Mouse (Mus musculus): ENCODE measurements around the gene Pip5k1b. TPM values are rescaled to one million over a fixed set of nuclear protein-coding genes. Genes with fewer than 3 reads are reported as not detected.

Pip5k1b gene
- polyA plus RNA-seq, 1 experiment from 2014 or later: 2.6 TPM

DNA sequence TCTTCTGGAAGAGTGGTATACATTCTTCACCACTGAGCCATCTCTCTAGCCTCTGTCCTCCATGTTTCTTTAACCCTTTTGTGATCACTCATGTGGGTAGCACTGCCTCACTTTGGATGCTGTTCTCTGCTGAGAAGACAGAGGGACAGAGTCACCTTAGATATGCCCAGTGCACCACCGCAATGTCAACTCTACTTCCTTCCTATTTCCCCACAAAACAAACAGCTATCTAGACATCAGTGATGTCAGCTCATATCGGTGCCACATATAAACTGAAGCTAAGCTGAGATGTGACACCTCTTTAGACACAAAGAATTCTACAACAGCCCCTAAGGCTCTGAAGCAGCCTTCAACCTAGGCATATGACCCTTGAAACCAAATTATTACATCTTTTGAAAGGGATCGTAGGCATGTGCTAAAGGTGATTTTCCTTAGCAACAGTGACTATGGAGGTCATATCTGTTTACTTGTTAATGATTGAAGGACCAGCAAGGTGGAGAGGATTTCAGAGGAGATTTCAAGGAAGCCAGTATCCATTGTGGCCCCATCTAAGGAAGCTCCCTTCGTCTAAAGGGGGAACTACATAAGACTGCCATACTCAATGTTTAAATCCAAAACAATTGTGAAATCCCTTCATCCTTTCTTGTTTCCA is 26.6 kb downstream of the Pip5k1b start:
- Histone ChIP-seq H3K9ac (ENCODE audit: low read depth, low read length) (no peak overlapping the region), H3K4me2 (ENCODE audit: low read length) (no peak overlapping the region), H3K36me3 (ENCODE audit: insufficient read depth, low read length) (no peaks in the 10 kb centered on the region), H3K4me1 (replicated peaks; ENCODE audit: insufficient read depth, low read length) (no peaks in the 10 kb centered on the region), H3K27me3 (ENCODE audit: insufficient read depth, low read length) (no peaks in the 10 kb centered on the region), H3K9me3 (replicated peaks; ENCODE audit: low read length) (no peaks in the 10 kb centered on the region), H3K27ac (no peak overlapping the region), H3K4me3 (replicated peaks; ENCODE audit: low read depth, low read length) (no peak overlapping the region)
- TF ChIP-seq CTCF (IDR thresholded peaks at IDR 0.05; ENCODE audit: low read depth): no peak
- DNase-seq (ENCODE audit: low spot score) (no peak), ATAC-seq (replicated peaks; ENCODE audit: low FRiP score, low read depth) (no peak)
- WGBS: 72% methylated on average over 4 of the region's 4 CpGs

DNA sequence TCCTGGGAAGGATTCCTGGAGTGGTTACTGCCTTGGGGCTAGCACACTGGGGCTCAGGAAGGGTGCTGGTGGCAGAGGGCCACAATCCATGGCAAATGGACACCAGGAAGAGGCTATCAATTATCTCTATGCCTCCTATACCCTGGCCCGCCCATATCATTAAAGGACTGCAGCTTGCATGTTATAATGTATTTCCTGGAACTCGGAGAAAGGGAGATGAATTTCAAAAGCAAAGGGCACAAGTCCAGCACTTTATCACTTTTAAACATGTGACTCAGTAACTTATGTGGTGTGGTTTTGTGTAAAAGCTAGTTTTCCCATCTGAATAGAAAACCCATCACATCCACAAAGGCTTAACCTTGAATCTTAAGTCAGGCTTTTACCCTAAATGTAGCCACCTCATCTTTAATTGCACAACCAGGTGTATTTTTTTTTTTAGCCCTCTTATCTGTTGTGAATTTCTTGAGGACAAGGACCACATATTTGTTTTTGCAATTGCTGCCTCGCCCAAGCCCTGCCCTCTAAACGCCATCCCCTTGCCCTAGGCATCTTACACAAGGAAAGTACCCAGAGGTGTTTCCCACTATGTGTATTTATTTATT is 27.4 kb downstream of the Pip5k1b start:
- H3K4me3 ChIP-seq (replicated peaks; ENCODE audit: low read depth, low read length): no peak overlapping the region
- H3K27me3 ChIP-seq (ENCODE audit: insufficient read depth, low read length): no peaks in the 10 kb centered on the region
- no peaks in the 10 kb centered on the region for H3K36me3 ChIP-seq (ENCODE audit: insufficient read depth, low read length)
- no peak for TF ChIP-seq CTCF (IDR thresholded peaks at IDR 0.05; ENCODE audit: low read depth)
- no peak overlapping the region for H3K4me2 ChIP-seq (ENCODE audit: low read length)
- DNase-seq (ENCODE audit: low spot score) (no peak), ATAC-seq (replicated peaks; ENCODE audit: low FRiP score, low read depth) (no peak)
- 59% methylated on average over 4 of the region's 4 CpGs for WGBS
- no peak overlapping the region for H3K27ac ChIP-seq
- H3K9ac ChIP-seq (ENCODE audit: low read depth, low read length): no peak overlapping the region
- no peaks in the 10 kb centered on the region for H3K4me1 ChIP-seq (replicated peaks; ENCODE audit: insufficient read depth, low read length)
- H3K9me3 ChIP-seq (replicated peaks; ENCODE audit: low read length): no peaks in the 10 kb centered on the region

DNA sequence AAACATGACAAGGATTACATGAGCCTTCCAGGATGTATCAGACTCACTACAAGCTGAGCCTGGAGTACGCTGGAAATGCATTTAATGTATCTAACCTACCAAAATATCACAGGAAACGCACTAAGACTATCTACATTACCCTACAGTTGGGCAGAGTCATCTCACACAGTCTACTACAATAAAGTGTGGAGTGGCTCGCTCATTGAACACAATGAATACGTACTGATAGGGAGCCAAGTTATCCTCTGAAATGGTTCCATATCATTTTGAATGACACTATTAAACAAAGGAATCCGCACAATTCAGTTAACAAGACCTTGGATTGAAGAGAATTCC is 28.1 kb downstream of the Pip5k1b start:
- Histone ChIP-seq H3K4me2 (ENCODE audit: low read length) (no peak overlapping the region), H3K36me3 (ENCODE audit: insufficient read depth, low read length) (no peaks in the 10 kb centered on the region), H3K4me1 (replicated peaks; ENCODE audit: insufficient read depth, low read length) (no peaks in the 10 kb centered on the region), H3K27ac (no peak overlapping the region), H3K9me3 (replicated peaks; ENCODE audit: low read length) (no peaks in the 10 kb centered on the region), H3K27me3 (ENCODE audit: insufficient read depth, low read length) (no peaks in the 10 kb centered on the region), H3K4me3 (replicated peaks; ENCODE audit: low read depth, low read length) (no peak overlapping the region), H3K9ac (ENCODE audit: low read depth, low read length) (no peak overlapping the region)
- TF ChIP-seq CTCF (IDR thresholded peaks at IDR 0.05; ENCODE audit: low read depth): no peak
- 94% methylated on average over 5 of the region's 5 CpGs for WGBS
- DNase-seq (ENCODE audit: low spot score) (no peak), ATAC-seq (replicated peaks; ENCODE audit: low FRiP score, low read depth) (no peak)

DNA sequence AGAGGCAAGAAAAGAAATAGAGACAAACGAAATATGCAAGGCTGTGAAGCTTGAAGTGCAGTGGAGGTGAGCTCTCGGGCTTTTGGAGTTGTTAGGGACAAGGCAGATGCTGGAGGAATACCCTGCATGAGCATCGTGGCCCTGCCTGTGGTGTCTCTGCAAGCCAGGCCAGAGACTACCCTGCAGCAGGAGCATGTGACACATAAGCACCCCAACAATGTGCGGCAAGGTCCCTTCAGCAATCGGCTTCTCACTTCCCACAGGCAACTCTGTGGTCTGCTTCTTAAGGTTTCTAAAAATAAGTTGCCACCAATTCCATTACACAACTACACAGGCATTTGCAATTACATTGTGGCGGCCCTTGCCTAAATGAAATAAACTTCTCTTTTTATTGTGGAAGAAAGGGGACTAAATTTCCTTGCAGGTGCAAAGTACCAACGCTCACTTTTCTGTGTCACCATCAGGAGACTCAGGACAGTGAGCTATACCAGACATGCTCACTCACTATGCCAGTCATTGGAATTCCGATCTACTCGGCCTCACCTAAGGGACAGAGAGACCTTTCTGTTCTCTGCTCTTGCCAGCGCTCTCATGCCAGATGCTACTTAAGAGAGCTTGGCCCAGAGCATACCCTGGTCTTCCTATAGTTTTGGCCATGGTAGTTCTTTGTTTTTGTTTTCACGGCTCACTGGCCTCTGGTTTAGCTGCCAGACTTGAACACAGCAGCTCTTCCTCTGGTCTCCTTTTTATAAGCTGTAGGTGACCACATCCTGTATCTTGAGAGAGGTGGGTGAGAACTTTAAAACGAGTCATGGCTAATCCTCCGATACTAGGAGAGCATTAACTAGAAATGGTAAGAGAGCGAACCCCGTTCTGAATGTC is 28.7 kb downstream of the Pip5k1b start:
- Histone ChIP-seq H3K36me3 (ENCODE audit: insufficient read depth, low read length) (no peaks in the 10 kb centered on the region), H3K4me3 (replicated peaks; ENCODE audit: low read depth, low read length) (no peak overlapping the region), H3K9ac (ENCODE audit: low read depth, low read length) (no peak overlapping the region), H3K9me3 (replicated peaks; ENCODE audit: low read length) (no peaks in the 10 kb centered on the region), H3K4me1 (replicated peaks; ENCODE audit: insufficient read depth, low read length) (no peaks in the 10 kb centered on the region), H3K27ac (no peak overlapping the region), H3K4me2 (ENCODE audit: low read length) (no peak overlapping the region), H3K27me3 (ENCODE audit: insufficient read depth, low read length) (no peaks in the 10 kb centered on the region)
- DNase-seq (ENCODE audit: low spot score): no peak
- TF ChIP-seq CTCF (IDR thresholded peaks at IDR 0.05; ENCODE audit: low read depth): no peak
- WGBS: 76% methylated on average over 15 of the region's 15 CpGs
- no peak for ATAC-seq (replicated peaks; ENCODE audit: low FRiP score, low read depth)

DNA sequence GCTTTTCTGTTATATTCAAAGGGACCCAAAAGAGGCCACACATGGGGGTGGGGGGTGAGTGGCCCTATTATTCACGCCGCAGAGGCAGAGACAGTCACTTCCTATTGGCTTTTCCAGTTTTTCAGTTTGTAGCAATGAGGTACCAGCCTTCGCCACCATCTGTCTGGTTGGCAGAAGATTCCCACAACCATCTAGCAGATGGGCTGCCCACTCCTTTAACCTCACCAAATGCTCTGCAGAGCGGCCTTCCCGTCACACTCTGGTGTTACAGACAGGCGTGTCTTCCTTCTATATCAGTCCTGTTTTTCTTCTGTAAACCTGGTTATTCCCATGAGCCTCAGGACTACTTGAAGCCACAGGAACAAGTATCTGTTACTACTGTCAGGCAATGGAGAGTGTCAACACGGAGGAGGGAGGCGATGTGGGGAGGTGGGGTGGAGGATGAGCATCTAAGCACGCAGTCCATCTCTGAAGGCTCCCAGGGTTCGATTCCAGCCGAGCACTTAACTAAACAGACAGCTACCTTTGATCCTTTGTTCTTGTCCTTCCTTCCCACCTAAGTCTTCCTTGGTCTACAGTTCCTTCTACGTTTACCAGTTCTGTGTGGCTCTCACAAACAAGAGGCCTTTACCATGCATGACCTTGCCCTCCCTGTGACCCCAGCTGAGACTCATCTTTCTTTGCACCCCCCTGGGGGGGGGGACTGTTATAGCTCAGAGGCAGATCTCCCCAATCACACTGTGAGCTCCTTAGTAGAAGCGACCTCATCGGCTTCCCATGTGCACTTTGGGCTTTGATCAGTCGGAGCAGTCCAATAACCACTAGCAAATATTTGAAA is 32.0 kb downstream of the Pip5k1b start:
- Histone ChIP-seq H3K27ac (no peak overlapping the region), H3K4me2 (ENCODE audit: low read length) (no peak overlapping the region), H3K4me3 (replicated peaks; ENCODE audit: low read depth, low read length) (no peak overlapping the region), H3K36me3 (ENCODE audit: insufficient read depth, low read length) (no peaks in the 10 kb centered on the region), H3K9me3 (replicated peaks; ENCODE audit: low read length) (no peaks in the 10 kb centered on the region), H3K27me3 (ENCODE audit: insufficient read depth, low read length) (no peaks in the 10 kb centered on the region), H3K9ac (ENCODE audit: low read depth, low read length) (no peak overlapping the region), H3K4me1 (replicated peaks; ENCODE audit: insufficient read depth, low read length) (no peaks in the 10 kb centered on the region)
- ATAC-seq (replicated peaks; ENCODE audit: low FRiP score, low read depth) (no peak), DNase-seq (ENCODE audit: low spot score) (no peak)
- TF ChIP-seq CTCF (IDR thresholded peaks at IDR 0.05; ENCODE audit: low read depth): no peak
- WGBS: 71% methylated on average over 15 of the region's 15 CpGs

DNA sequence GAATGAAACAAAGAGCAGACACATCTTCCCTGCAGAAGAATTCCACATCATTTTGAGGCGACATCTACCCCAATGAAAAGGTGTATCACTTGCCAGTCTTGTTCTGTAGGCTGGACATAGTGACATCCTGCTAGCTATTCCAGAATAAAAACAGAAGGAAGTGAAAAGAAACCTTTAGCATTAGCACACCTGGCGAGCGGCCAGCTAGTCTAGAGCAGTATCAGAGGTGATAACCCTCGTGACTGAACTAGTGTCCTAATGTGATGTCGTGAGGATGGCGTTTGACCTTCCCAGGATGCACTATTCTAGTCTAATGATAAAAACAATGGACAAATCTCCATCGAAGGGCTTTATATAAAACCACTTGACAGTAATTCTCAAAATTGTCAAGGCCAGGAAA is 33.7 kb downstream of the Pip5k1b start:
- DNase-seq (ENCODE audit: low spot score): no peak
- H3K4me3 ChIP-seq (replicated peaks; ENCODE audit: low read depth, low read length): no peak overlapping the region
- H3K4me2 ChIP-seq (ENCODE audit: low read length): no peak overlapping the region
- H3K9me3 ChIP-seq (replicated peaks; ENCODE audit: low read length): no peaks in the 10 kb centered on the region
- no peak for TF ChIP-seq CTCF (IDR thresholded peaks at IDR 0.05; ENCODE audit: low read depth)
- no peak overlapping the region for H3K9ac ChIP-seq (ENCODE audit: low read depth, low read length)
- no peak overlapping the region for H3K27ac ChIP-seq
- ATAC-seq (replicated peaks; ENCODE audit: low FRiP score, low read depth): no peak
- no peaks in the 10 kb centered on the region for H3K36me3 ChIP-seq (ENCODE audit: insufficient read depth, low read length)
- no peaks in the 10 kb centered on the region for H3K27me3 ChIP-seq (ENCODE audit: insufficient read depth, low read length)
- H3K4me1 ChIP-seq (replicated peaks; ENCODE audit: insufficient read depth, low read length): no peaks in the 10 kb centered on the region
- WGBS: 84% methylated on average over 7 of the region's 7 CpGs

All from kidney, postnatal 0 days (tissue).